In the genomic region with DNA sequence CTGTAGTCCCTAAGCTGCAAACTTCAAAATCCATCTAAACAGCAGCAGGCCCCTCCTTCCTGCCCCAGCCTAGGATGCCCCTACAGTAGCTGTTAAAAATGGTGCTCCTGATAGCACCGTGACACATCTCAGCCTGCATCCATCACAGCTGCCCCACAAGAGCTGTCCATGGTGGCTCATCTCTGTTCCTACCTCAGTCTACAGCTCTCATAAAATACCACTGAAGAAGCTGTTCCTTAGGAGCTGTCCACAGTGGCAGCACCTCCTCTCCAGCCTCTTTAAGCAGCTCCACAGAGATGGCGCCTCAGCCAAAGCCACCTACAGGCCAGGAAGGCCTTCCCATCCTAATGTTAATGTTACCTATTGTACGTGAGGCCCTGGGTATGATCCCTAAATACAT, we compare ENCODE assay signal across 28 mouse cellular contexts. TPM values are rescaled to one million over a fixed set of nuclear protein-coding genes. Genes with fewer than 3 reads are reported as not detected.
DNase-seq lines count a peak whose midpoint lies in the region; ATAC-seq and TF ChIP-seq lines count a peak whose summit lies in the region.
"Had no signal": no experiment of that assay in that cellular context is flagged by ENCODE, and none has a peak within 500 bp of the region (broad histone marks: within the 10 kb centered on the region; RNA-seq: fewer than 3 reads in every experiment).

No protein-coding gene starts in this region.

- peak; percentile 67 for DNase-seq in 3T3-L1 (ENCODE audit: low read depth, low spot score)
- DNase-seq in R1 (ENCODE audit: low read depth, low spot score) = peak; percentile 92
- no peak for DNase-seq in liver
- DNase-seq in ovary, postnatal 36 days (ENCODE audit: low spot score) = no peak
- DNase-seq in thymus, postnatal 36 days = no peak
- DNase-seq: adrenal gland, postnatal 36 days; cerebellum, adult 9-11 months; kidney, postnatal 36 days; layer of hippocampus, postnatal 36 days; liver, embryonic 13.5 days; lung, postnatal 36 days; right cerebral cortex, postnatal 14 days had no signal

- no peak overlapping the region for H3K27ac ChIP-seq in ES-Bruce4 (ENCODE audit: insufficient read depth, low read length)
- H3K27ac ChIP-seq: forebrain, embryonic 15.5 days; heart, embryonic 10.5 days; kidney, embryonic 15.5 days; limb, embryonic 13.5 days; liver, embryonic 13.5 days; lung, embryonic 15.5 days; midbrain, embryonic 15.5 days; neural tube, embryonic 15.5 days had no signal

- ATAC-seq in megakaryocyte progenitor cell, adult 5-6 weeks (replicated peaks; ENCODE audit: poor library complexity) = peak; percentile 50; the same call in 1 of the 2 replicates
- ATAC-seq: forebrain, embryonic 15.5 days; hindbrain, embryonic 16.5 days; intestine, postnatal 0 days; midbrain, embryonic 15.5 days had no signal

- no peaks in the 10 kb centered on the region for H3K36me3 ChIP-seq in ES-Bruce4 (ENCODE audit: control insufficient read depth, insufficient read depth, low read length, poor library complexity, severe bottlenecking)

- TF ChIP-seq POLR2A in ES-Bruce4 (IDR thresholded peaks at IDR 0.05; ENCODE audit: insufficient read depth, low read length) = no peak

- H3K9me3 ChIP-seq in ES-Bruce4 (replicated peaks; ENCODE audit: control insufficient read depth, insufficient read depth, low read length, poor library complexity, severe bottlenecking) = no peaks in the 10 kb centered on the region
- H3K9me3 ChIP-seq: forebrain, embryonic 15.5 days; heart, embryonic 10.5 days; kidney, embryonic 15.5 days; liver, embryonic 13.5 days; lung, embryonic 15.5 days; midbrain, embryonic 15.5 days; neural tube, embryonic 15.5 days had no signal

- H3K4me1 ChIP-seq in ES-Bruce4 (ENCODE audit: control insufficient read depth, insufficient read depth, low read length) = no peaks in the 10 kb centered on the region
- H3K4me1 ChIP-seq: forebrain, embryonic 15.5 days; heart, embryonic 10.5 days; kidney, embryonic 15.5 days; limb, embryonic 13.5 days; liver, embryonic 13.5 days; lung, embryonic 15.5 days; midbrain, embryonic 15.5 days; neural tube, embryonic 15.5 days had no signal

- no peak overlapping the region for H3K9ac ChIP-seq in ES-Bruce4 (ENCODE audit: low read depth, poor library complexity, severe bottlenecking)
- H3K9ac ChIP-seq: forebrain, embryonic 15.5 days; kidney, embryonic 15.5 days; limb, embryonic 13.5 days; liver, embryonic 13.5 days; lung, embryonic 15.5 days; midbrain, embryonic 15.5 days; neural tube, embryonic 15.5 days had no signal

- peak; percentile 14 for TF ChIP-seq CTCF in ES-Bruce4 (IDR thresholded peaks at IDR 0.05; ENCODE audit: low read depth, low read length)

- no peak overlapping the region for H3K4me3 ChIP-seq in ES-Bruce4 (ENCODE audit: low read depth, low read length)
- H3K4me3 ChIP-seq: forebrain, embryonic 15.5 days; heart, embryonic 10.5 days; kidney, embryonic 15.5 days; limb, embryonic 13.5 days; liver, embryonic 13.5 days; lung, embryonic 15.5 days; midbrain, embryonic 15.5 days; neural tube, embryonic 15.5 days had no signal

- no peak for TF ChIP-seq EP300 in ES-Bruce4 (IDR thresholded peaks at IDR 0.05; ENCODE audit: insufficient read depth, low read depth, low read length)

- H3K27me3 ChIP-seq in ES-Bruce4 (ENCODE audit: control insufficient read depth, insufficient read depth, low read length, poor library complexity, severe bottlenecking) = no peaks in the 10 kb centered on the region
- H3K27me3 ChIP-seq: forebrain, embryonic 15.5 days; kidney, embryonic 15.5 days; limb, embryonic 13.5 days; liver, embryonic 13.5 days; lung, embryonic 15.5 days; midbrain, embryonic 15.5 days; neural tube, embryonic 15.5 days had no signal

RNA-seq across cellular contexts. Expression of gene Gm43552, which starts 25.7 kb away (rescaled TPM):
- not detected in 2 replicates for polyA plus RNA-seq in ES-Bruce4 (2011; ENCODE audit: insufficient read depth, insufficient read length, low read depth, missing spikeins)
- not detected in 2 replicates for total RNA-seq in megakaryocyte progenitor cell, adult 5-6 weeks (2015)
- not detected in 2 replicates for total RNA-seq in megakaryocyte progenitor cell, adult 5-6 weeks (2017)
- total RNA-seq: common myeloid progenitor, adult 5-6 weeks; hematopoietic stem cell, adult 5-6 weeks; left cerebral cortex, postnatal 25 days had no signal
- polyA plus RNA-seq: forebrain, embryonic 15.5 days; gonadal fat pad, adult 2 months; heart, embryonic 10.5 days; hindbrain, embryonic 16.5 days; intestine, postnatal 0 days; kidney, embryonic 15.5 days; limb, embryonic 13.5 days; lung, embryonic 15.5 days; testis, adult 2 months had no signal

RNA-seq across cellular contexts. Expression of gene Ugdh, which starts 31.2 kb away (rescaled TPM):
- 31.4 and 33.7 TPM in 2 replicates for polyA plus RNA-seq in ES-Bruce4 (2011; ENCODE audit: insufficient read depth, insufficient read length, low read depth, missing spikeins)
- 48.0 and 52.4 TPM in 2 replicates for total RNA-seq in megakaryocyte progenitor cell, adult 5-6 weeks (2015)
- 78.9 and 80.5 TPM in 2 replicates for total RNA-seq in megakaryocyte progenitor cell, adult 5-6 weeks (2017)

Comparison
In these comparisons a context has a peak if more than half of its experiments do, and no peak if none do; other contexts are left out.
1. DNase-seq: peak in 3T3-L1 (single experiment) and R1 (single experiment); none in liver (single experiment), ovary, postnatal 36 days (single experiment) and thymus, postnatal 36 days (0 of 2).